Mouse (Mus musculus) CH12.LX (cell line): ENCODE measurements around the gene Tmem8. TPM values are rescaled to one million over a fixed set of nuclear protein-coding genes. Genes with fewer than 3 reads are reported as not detected.

Experiments used
- DNase-seq: peaks from one replicate; pipeline ENCODE4 v3.0.0-alpha.2; 2013; ENCODE audit errors: extremely low read depth
- H3K27ac ChIP-seq: 2 replicates; pipeline ENCODE4 v1.5.1; 2012; ENCODE audit warnings: low read depth, mild to moderate bottlenecking, control low read depth, moderate library complexity; ENCODE audit not compliant: insufficient read depth
- H3K27me3 ChIP-seq: replicated peaks from 2 replicates; pipeline ENCODE3; 2012; ENCODE audit warnings: inconsistent platforms
- H3K36me3 ChIP-seq, 2 experiments: replicated peaks in 1 of 2; 2 replicates each; pipeline versions ENCODE3 to v1.6.1; 2012; ENCODE audit warnings: inconsistent platforms in 1 of 2, low read length in 1 of 2, mild to moderate bottlenecking in 1 of 2, mixed read lengths in 1 of 2, moderate library complexity in 1 of 2; ENCODE audit not compliant: control insufficient read depth in 1 of 2, insufficient read depth in 1 of 2
- H3K4me1 ChIP-seq, 2 experiments: 2 replicates each; pipeline ENCODE4 v1.6.1; 2012; ENCODE audit warnings: inconsistent platforms in 1 of 2, moderate library complexity in 1 of 2; ENCODE audit not compliant: insufficient read depth in 2 of 2, control insufficient read depth in 1 of 2
- H3K4me2 ChIP-seq: 2 replicates; pipeline ENCODE4 v1.6.1; 2012; ENCODE audit warnings: low read depth, mild to moderate bottlenecking, control low read depth; ENCODE audit not compliant: poor library complexity, insufficient read depth, severe bottlenecking
- H3K4me3 ChIP-seq, 3 experiments: fragments of 150-350 bp in 1 of 3; sonication (generic) in 1 of 3; replicated peaks in 1 of 3; 2 replicates each; pipeline versions ENCODE3 to v1.5.1; 2011 to 2012; ENCODE audit warnings: low read depth in 2 of 3, low read length in 2 of 3, mild to moderate bottlenecking in 2 of 3, moderate library complexity in 2 of 3, control low read depth in 1 of 3, improper control_type of control experiment in 1 of 3, inconsistent platforms in 1 of 3, mixed read lengths in 1 of 3; ENCODE audit not compliant: poor library complexity in 1 of 3
- H3K79me2 ChIP-seq: replicated peaks from 2 replicates; pipeline ENCODE4 v1.6.1; 2012; ENCODE audit warnings: mild to moderate bottlenecking, moderate library complexity; ENCODE audit not compliant: control insufficient read depth, poor library complexity, insufficient read depth, severe bottlenecking; ENCODE audit errors: extremely low read depth
- H3K9ac ChIP-seq: 2 replicates; pipeline ENCODE4 v1.6.1; 2012; ENCODE audit warnings: low read depth, mild to moderate bottlenecking, control low read depth, moderate library complexity; ENCODE audit not compliant: insufficient read depth
- H3K9me3 ChIP-seq: replicated peaks from 2 replicates; pipeline ENCODE3; 2012; ENCODE audit warnings: low read length, inconsistent platforms, mixed read lengths
- BHLHE40 ChIP-seq: IDR thresholded peaks from 2 replicates; pipeline ENCODE4 v1.6.1; 2011; ENCODE audit warnings: mild to moderate bottlenecking, low read depth, low read length, improper control_type of control experiment
- CHD1 ChIP-seq: IDR thresholded peaks from 2 replicates; pipeline ENCODE4 v1.6.1; 2012; ENCODE audit warnings: low read depth, low read length, improper control_type of control experiment, inconsistent platforms
- CTCF ChIP-seq, 2 experiments: IDR thresholded peaks in 1 of 2; conservative IDR thresholded peaks in 1 of 2; 2 replicates each; pipeline ENCODE4 v1.5.1; 2011 to 2012; ENCODE audit warnings: low read depth in 2 of 2, low read length in 2 of 2, improper control_type of control experiment in 1 of 2, inconsistent platforms in 1 of 2, mild to moderate bottlenecking in 1 of 2, moderate library complexity in 1 of 2
- E2F4 ChIP-seq: IDR thresholded peaks from 2 replicates; pipeline ENCODE4 v1.6.1; 2011; ENCODE audit warnings: low read depth, low read length, improper control_type of control experiment; ENCODE audit not compliant: insufficient replicate concordance
- ELF1 ChIP-seq: IDR thresholded peaks from 2 replicates; pipeline ENCODE4 v1.6.1; 2014; ENCODE audit warnings: low read depth, mild to moderate bottlenecking, inconsistent platforms, low read length, improper control_type of control experiment
- IRF4 ChIP-seq: IDR thresholded peaks from 2 replicates; pipeline ENCODE4 v1.6.1; 2014; ENCODE audit warnings: low read depth, mild to moderate bottlenecking, inconsistent platforms, low read length, improper control_type of control experiment
- KAT2A ChIP-seq: IDR thresholded peaks from 2 replicates; pipeline ENCODE4 v1.6.1; 2012; ENCODE audit warnings: low read length, improper control_type of control experiment, inconsistent platforms; ENCODE audit not compliant: insufficient replicate concordance
- MAFK ChIP-seq: IDR thresholded peaks from 2 replicates; pipeline ENCODE4 v1.6.1; 2011; ENCODE audit warnings: low read length, improper control_type of control experiment; ENCODE audit not compliant: insufficient replicate concordance
- MAX ChIP-seq: IDR thresholded peaks from 2 replicates; pipeline ENCODE4 v1.6.1; 2011; ENCODE audit warnings: low read length, improper control_type of control experiment
- MXI1 ChIP-seq: IDR thresholded peaks from 2 replicates; pipeline ENCODE4 v1.6.1; 2011; ENCODE audit warnings: mild to moderate bottlenecking, low read depth, low read length, improper control_type of control experiment
- MYC ChIP-seq: IDR thresholded peaks from 2 replicates; pipeline ENCODE4 v1.6.1; 2011; ENCODE audit warnings: low read depth, mild to moderate bottlenecking, improper control_type of control experiment, low read length
- NELFE ChIP-seq: IDR thresholded peaks from 2 replicates; pipeline ENCODE4 v1.6.1; 2011; ENCODE audit warnings: low read depth, low read length, improper control_type of control experiment
- NRF1 ChIP-seq: IDR thresholded peaks from 2 replicates; pipeline ENCODE4 v1.6.1; 2014; ENCODE audit warnings: low read depth, mild to moderate bottlenecking, inconsistent platforms, low read length, improper control_type of control experiment, moderate library complexity
- POLR2A ChIP-seq: IDR thresholded peaks from 2 replicates; pipeline ENCODE4 v1.6.1; 2011; ENCODE audit warnings: low read depth, mild to moderate bottlenecking, improper control_type of control experiment, low read length
- RCOR1 ChIP-seq: conservative IDR thresholded peaks from 2 replicates; pipeline ENCODE4 v1.6.1; 2012; ENCODE audit warnings: low read depth, mild to moderate bottlenecking, inconsistent platforms, low read length, improper control_type of control experiment
- SIN3A ChIP-seq: IDR thresholded peaks from 2 replicates; pipeline ENCODE4 v1.6.1; 2012; ENCODE audit warnings: low read length, improper control_type of control experiment, inconsistent platforms
- TBP ChIP-seq: conservative IDR thresholded peaks from 2 replicates; pipeline ENCODE4 v1.6.1; 2011; ENCODE audit warnings: low read depth, low read length, improper control_type of control experiment
- TCF12 ChIP-seq: IDR thresholded peaks from 2 replicates; pipeline ENCODE4 v1.6.1; 2014; ENCODE audit warnings: low read depth, mild to moderate bottlenecking, inconsistent platforms, low read length, improper control_type of control experiment
- USF1 ChIP-seq: IDR thresholded peaks from 2 replicates; pipeline ENCODE4 v1.6.1; 2014; ENCODE audit warnings: low read depth, mild to moderate bottlenecking, inconsistent platforms, low read length, improper control_type of control experiment
- USF2 ChIP-seq: conservative IDR thresholded peaks from 2 replicates; pipeline ENCODE4 v1.6.1; 2011; ENCODE audit warnings: low read depth, low read length, improper control_type of control experiment
- ZC3H11A ChIP-seq: IDR thresholded peaks from 2 replicates; pipeline ENCODE4 v1.6.1; 2012; ENCODE audit warnings: low read depth, mild to moderate bottlenecking, inconsistent platforms, low read length, improper control_type of control experiment
- ZKSCAN1 ChIP-seq: IDR thresholded peaks from 2 replicates; pipeline ENCODE4 v1.6.1; 2012; ENCODE audit warnings: low read depth, inconsistent platforms, low read length, improper control_type of control experiment, borderline replicate concordance
- ZMIZ1 ChIP-seq: IDR thresholded peaks from 2 replicates; pipeline ENCODE4 v1.6.1; 2012; ENCODE audit warnings: low read depth, mild to moderate bottlenecking, inconsistent platforms, low read length, improper control_type of control experiment
- dilution Hi-C: fragments of 300-500 bp; cut with MboI; formaldehyde crosslinking; loops from 2 replicates; pipeline ENCODE4 v1.14.3; 2020; ENCODE audit warnings: low sequenced_read_pairs; ENCODE audit not compliant: extremely low pct_unique_long_range_greater_than_20kb, extremely low pct_ligation_motif_present
- in situ Hi-C: fragments of 300-500 bp; cut with MboI; formaldehyde crosslinking; loops from 3 replicates; pipeline ENCODE4 v1.14.3; 2019; ENCODE audit warnings: low sequenced_read_pairs, low pct_ligation_motif_present, low pct_unique_long_range_greater_than_20kb, mixed read lengths
- polyA plus RNA-seq: library from polyadenylated mRNA; unstranded; fragments of >175 nt; gene quantifications from 2 replicates; pipeline ENCODE4 v1.2.1, GENCODE M21; 2012; ENCODE audit warnings: low read depth; ENCODE audit not compliant: insufficient read length
- total RNA-seq, 2 experiments: library from RNA; depleted of rRNA; stranded (reverse); fragments of 300-350 nt in 1 of 2; fragments of >200 nt in 1 of 2; gene quantifications; 2 replicates each; pipeline ENCODE4 v1.2.3; 2012 to 2014

Gene Tmem8
- total and polyA plus RNA-seq, 3 experiments = 2.8 to 4.6 (median 3.6) TPM

DNA sequence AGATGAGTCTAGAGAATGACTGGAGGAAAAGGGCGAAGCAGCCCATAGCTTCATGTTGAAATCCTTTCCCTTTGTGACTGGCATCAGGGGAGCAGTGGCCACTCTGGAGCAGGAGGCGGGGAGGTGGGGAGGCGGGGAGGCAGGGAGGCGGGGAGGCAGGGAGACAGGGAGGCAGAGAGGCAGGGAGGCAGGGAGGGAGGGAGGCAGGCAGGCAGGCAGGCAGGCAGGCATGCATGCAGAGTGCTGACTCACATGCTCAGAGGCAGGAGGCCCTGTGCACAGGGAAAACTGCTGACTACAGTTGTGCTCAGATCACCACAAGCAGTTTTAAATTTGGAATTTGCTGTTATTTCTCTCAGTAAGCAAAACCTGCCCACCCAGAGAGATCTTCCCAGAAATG lies 11.6 kb upstream of the Tmem8 start:
- Histone ChIP-seq H3K27me3 (peaks cover 10% of the 10 kb centered on the region), H3K4me1 (peaks cover 0 to 3% of the 10 kb centered on the region in 2 experiments; a peak in 1 of 4 replicates), H3K79me2 (no peaks in the 10 kb centered on the region), H3K4me2 (no peak overlapping the region), H3K4me3 (no peak overlapping the region), H3K36me3 (no peaks in the 10 kb centered on the region), H3K27ac (no peak overlapping the region), H3K9ac (no peak overlapping the region), H3K9me3 (no peaks in the 10 kb centered on the region)
- in situ Hi-C loops = no loop called here
- dilution Hi-C loops = no loop called here
- DNase-seq = no peak
- no peak for TF ChIP-seq CHD1
- no peak for TF ChIP-seq MAFK
- TF ChIP-seq NRF1 = no peak
- TF ChIP-seq ZMIZ1 = no peak
- TF ChIP-seq BHLHE40 = no peak
- TF ChIP-seq RCOR1 = no peak
- no peak for TF ChIP-seq E2F4
- TF ChIP-seq ZKSCAN1 = no peak
- no peak for TF ChIP-seq ELF1

DNA sequence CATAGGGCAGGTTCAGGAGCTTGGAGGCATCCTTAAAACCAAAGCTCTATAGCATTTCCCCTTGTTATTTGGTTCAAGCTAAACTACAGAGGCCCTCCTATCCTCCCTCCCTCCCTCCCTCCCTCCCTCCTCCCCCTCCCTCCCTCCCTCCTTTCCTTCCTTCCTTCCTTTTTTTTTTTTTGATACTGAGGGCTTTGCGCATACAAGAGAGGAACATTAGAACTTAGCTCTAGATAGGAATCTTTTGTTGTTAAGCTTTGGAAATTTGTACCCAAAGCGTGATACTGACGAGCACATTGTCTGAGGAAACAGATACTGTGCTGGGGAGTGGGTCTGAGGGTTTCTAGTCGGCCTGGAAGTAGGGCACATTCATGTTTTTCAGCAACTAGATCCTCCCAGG lies 7.5 kb upstream of the Tmem8 start:
- H3K27me3 ChIP-seq = peaks cover 24% of the 10 kb centered on the region
- no peak overlapping the region for H3K4me2 ChIP-seq
- no peak overlapping the region for H3K9ac ChIP-seq
- H3K36me3 ChIP-seq = no peaks in the 10 kb centered on the region
- peaks cover 0 to 3% of the 10 kb centered on the region in 2 experiments; a peak in 1 of 4 replicates for H3K4me1 ChIP-seq
- no peak for DNase-seq
- dilution Hi-C loops = no loop called here
- no peaks in the 10 kb centered on the region for H3K9me3 ChIP-seq
- no peaks in the 10 kb centered on the region for H3K79me2 ChIP-seq
- no peak for TF ChIP-seq CHD1
- no peak for TF ChIP-seq TBP
- no peak for TF ChIP-seq ZC3H11A
- TF ChIP-seq USF2 = no peak
- TF ChIP-seq USF1 = no peak
- TF ChIP-seq SIN3A = no peak
- TF ChIP-seq MAX = no peak
- no peak for TF ChIP-seq IRF4
- no peak for TF ChIP-seq E2F4
- TF ChIP-seq POLR2A = no peak
- TF ChIP-seq MYC = no peak
- TF ChIP-seq NELFE = no peak
- TF ChIP-seq NRF1 = no peak
- TF ChIP-seq MXI1 = no peak
- no peak for TF ChIP-seq CTCF (conservative IDR thresholded peaks at IDR 0.05 in 1 of 2, IDR thresholded peaks at IDR 0.05 in 1 of 2; ENCODE audit: low read depth in 2 of 2, low read length in 2 of 2)
- no peak for TF ChIP-seq MAFK
- no peak for TF ChIP-seq KAT2A
- no peak for TF ChIP-seq TCF12
- TF ChIP-seq, all 38 proteins: peak for 0
- in situ Hi-C loops = no loop called here
- H3K4me3 ChIP-seq = no peak overlapping the region
- no peak overlapping the region for H3K27ac ChIP-seq
